Mouse (Mus musculus) MEL (cell line): Measurements from ENCODE around the gene Cyp1a2. TPM values are rescaled to one million over a fixed set of nuclear protein-coding genes. Genes with fewer than 3 reads are reported as not detected.

Experiments used
- DNase-seq: peaks from one replicate; pipeline ENCODE4 v3.0.0; 2011; ENCODE audit warnings: low read depth, low spot score
- H3K27ac ChIP-seq: 2 replicates; pipeline ENCODE4 v1.5.1; 2012; ENCODE audit warnings: low read depth, mild to moderate bottlenecking, control low read depth, low read length, moderate library complexity; ENCODE audit not compliant: control insufficient read depth
- H3K27me3 ChIP-seq, 2 experiments: fragments of 150-350 bp in 1 of 2; sonication (generic) in 1 of 2; 2 replicates each; pipeline ENCODE4 v1.6.1; 2012; ENCODE audit warnings: low read length in 2 of 2, mild to moderate bottlenecking in 2 of 2, improper control_type of control experiment in 1 of 2, moderate library complexity in 1 of 2; ENCODE audit not compliant: insufficient read depth in 2 of 2, control insufficient read depth in 1 of 2
- H3K36me3 ChIP-seq, 2 experiments: 2 replicates each; pipeline ENCODE4 v1.6.1; 2012 to 2014; ENCODE audit warnings: low read length in 2 of 2, improper control_type of control experiment in 1 of 2, inconsistent platforms in 1 of 2, mild to moderate bottlenecking in 1 of 2; ENCODE audit not compliant: insufficient read depth in 2 of 2, control insufficient read depth in 1 of 2
- H3K4me1 ChIP-seq, 2 experiments: fragments of 150-350 bp in 1 of 2; sonication (generic) in 1 of 2; 2 replicates each; pipeline ENCODE4 v1.6.1; 2012; ENCODE audit warnings: low read length in 2 of 2, improper control_type of control experiment in 1 of 2, mild to moderate bottlenecking in 1 of 2; ENCODE audit not compliant: insufficient read depth in 2 of 2, control insufficient read depth in 1 of 2
- H3K4me3 ChIP-seq, 2 experiments: fragments of 150-350 bp in 1 of 2; sonication (generic) in 1 of 2; 2 replicates each; pipeline ENCODE4 v1.5.1; 2012; ENCODE audit warnings: low read depth in 2 of 2, low read length in 2 of 2, mild to moderate bottlenecking in 2 of 2, moderate library complexity in 2 of 2, control low read depth in 1 of 2, improper control_type of control experiment in 1 of 2; ENCODE audit not compliant: control insufficient read depth in 1 of 2, insufficient read depth in 1 of 2
- H3K79me2 ChIP-seq: 2 replicates; pipeline ENCODE4 v1.6.1; 2012; ENCODE audit warnings: mild to moderate bottlenecking, low read length, moderate library complexity; ENCODE audit not compliant: control insufficient read depth, poor library complexity, insufficient read depth
- H3K9ac ChIP-seq: 2 replicates; pipeline ENCODE4 v1.6.1; 2012; ENCODE audit warnings: low read depth, mild to moderate bottlenecking, control low read depth, low read length, moderate library complexity; ENCODE audit not compliant: control insufficient read depth, poor library complexity, severe bottlenecking
- H3K9me3 ChIP-seq: fragments of 150-350 bp; sonication (generic); replicated peaks from 2 replicates; pipeline ENCODE4 v1.6.1; 2012; ENCODE audit warnings: mild to moderate bottlenecking, low read length, improper control_type of control experiment, moderate library complexity; ENCODE audit not compliant: insufficient read depth
- CHD1 ChIP-seq: IDR thresholded peaks from 2 replicates; pipeline ENCODE4 v1.6.1; 2012; ENCODE audit warnings: low read depth, mild to moderate bottlenecking, inconsistent platforms, low read length, improper control_type of control experiment
- CHD2 ChIP-seq: IDR thresholded peaks from 2 replicates; pipeline ENCODE4 v1.6.1; 2011; ENCODE audit warnings: low read length, improper control_type of control experiment
- CTCF ChIP-seq, 3 experiments: IDR thresholded peaks in 2 of 3; conservative IDR thresholded peaks in 1 of 3; 2 replicates each; pipeline ENCODE4 v1.5.1; 2011 to 2012; ENCODE audit warnings: low read length in 3 of 3, low read depth in 2 of 3, mild to moderate bottlenecking in 2 of 3, improper control_type of control experiment in 1 of 3, inconsistent platforms in 1 of 3, mixed read lengths in 1 of 3, moderate library complexity in 1 of 3; ENCODE audit not compliant: control insufficient read depth in 1 of 3, insufficient read depth in 1 of 3, poor library complexity in 1 of 3, severe bottlenecking in 1 of 3
- E2F4 ChIP-seq: IDR thresholded peaks from 2 replicates; pipeline ENCODE4 v1.6.1; 2011; ENCODE audit warnings: low read depth, low read length, improper control_type of control experiment, borderline replicate concordance
- EP300 ChIP-seq, 2 experiments: IDR thresholded peaks; 2 replicates each; pipeline ENCODE4 v1.6.1; 2011; ENCODE audit warnings: improper control_type of control experiment in 2 of 2, low read length in 2 of 2, low read depth in 1 of 2, mild to moderate bottlenecking in 1 of 2
- GATA1 ChIP-seq: IDR thresholded peaks from 2 replicates; pipeline ENCODE4 v1.6.1; 2011; ENCODE audit warnings: low read depth, low read length, improper control_type of control experiment
- HCFC1 ChIP-seq: IDR thresholded peaks from 2 replicates; pipeline ENCODE4 v1.6.1; 2012; ENCODE audit warnings: low read depth, mild to moderate bottlenecking, inconsistent platforms, low read length, improper control_type of control experiment, moderate library complexity
- JUND ChIP-seq: IDR thresholded peaks from 2 replicates; pipeline ENCODE4 v1.6.1; 2011; ENCODE audit warnings: low read depth, mild to moderate bottlenecking, improper control_type of control experiment, low read length
- KAT2A ChIP-seq: conservative IDR thresholded peaks from 2 replicates; pipeline ENCODE4 v1.6.1; 2012; ENCODE audit warnings: low read depth, low read length, improper control_type of control experiment, inconsistent platforms
- MAFK ChIP-seq: IDR thresholded peaks from 2 replicates; pipeline ENCODE4 v1.6.1; 2011; ENCODE audit warnings: low read depth, mild to moderate bottlenecking, low read length, improper control_type of control experiment, borderline replicate concordance
- MAX ChIP-seq: IDR thresholded peaks from 2 replicates; pipeline ENCODE4 v1.6.1; 2011; ENCODE audit warnings: low read length, improper control_type of control experiment
- MYB ChIP-seq: IDR thresholded peaks from 2 replicates; pipeline ENCODE4 v1.6.1; 2011; ENCODE audit warnings: mild to moderate bottlenecking, low read depth, low read length, improper control_type of control experiment
- NELFE ChIP-seq: IDR thresholded peaks from 2 replicates; pipeline ENCODE4 v1.6.1; 2011; ENCODE audit warnings: low read depth, low read length, improper control_type of control experiment
- POLR2A ChIP-seq, 2 experiments: IDR thresholded peaks; 2 replicates each; pipeline ENCODE4 v1.6.1; 2011 to 2012; ENCODE audit warnings: low read length in 2 of 2, mild to moderate bottlenecking in 2 of 2, control low read depth in 1 of 2, improper control_type of control experiment in 1 of 2, low read depth in 1 of 2, moderate library complexity in 1 of 2; ENCODE audit not compliant: control insufficient read depth in 1 of 2, insufficient read depth in 1 of 2, poor library complexity in 1 of 2
- POLR2AphosphoS2 ChIP-seq: IDR thresholded peaks from 2 replicates; pipeline ENCODE4 v1.6.1; 2011; ENCODE audit warnings: low read length, improper control_type of control experiment
- SIN3A ChIP-seq: IDR thresholded peaks from 2 replicates; pipeline ENCODE4 v1.6.1; 2012; ENCODE audit warnings: low read length, improper control_type of control experiment, inconsistent platforms
- SMC3 ChIP-seq: IDR thresholded peaks from 2 replicates; pipeline ENCODE4 v1.6.1; 2011; ENCODE audit warnings: low read depth, low read length, improper control_type of control experiment
- TAL1 ChIP-seq: IDR thresholded peaks from 2 replicates; pipeline ENCODE4 v1.6.1; 2012; ENCODE audit warnings: mild to moderate bottlenecking, inconsistent platforms, low read length, moderate library complexity, mixed read lengths
- TBP ChIP-seq: IDR thresholded peaks from 2 replicates; pipeline ENCODE4 v1.8.0; 2011; ENCODE audit warnings: low read depth, low read length, improper control_type of control experiment
- TCF12 ChIP-seq: IDR thresholded peaks from 2 replicates; pipeline ENCODE4 v1.6.1; 2014; ENCODE audit warnings: low read depth, mild to moderate bottlenecking, inconsistent platforms, low read length, improper control_type of control experiment, moderate library complexity
- UBTF ChIP-seq: IDR thresholded peaks from 2 replicates; pipeline ENCODE4 v1.6.1; 2012; ENCODE audit warnings: low read depth, mild to moderate bottlenecking, inconsistent platforms, low read length, improper control_type of control experiment, moderate library complexity, borderline replicate concordance; ENCODE audit not compliant: insufficient read depth
- USF1 ChIP-seq: IDR thresholded peaks from 2 replicates; pipeline ENCODE4 v1.6.1; 2014; ENCODE audit warnings: low read depth, mild to moderate bottlenecking, inconsistent platforms, low read length, improper control_type of control experiment, moderate library complexity
- USF2 ChIP-seq, 2 experiments: IDR thresholded peaks; 2 replicates each; pipeline ENCODE4 v1.6.1; 2011 to 2012; ENCODE audit warnings: improper control_type of control experiment in 2 of 2, low read length in 2 of 2, borderline replicate concordance in 1 of 2, inconsistent platforms in 1 of 2, low read depth in 1 of 2, mild to moderate bottlenecking in 1 of 2; ENCODE audit not compliant: insufficient read depth in 1 of 2
- ZC3H11A ChIP-seq: IDR thresholded peaks from 2 replicates; pipeline ENCODE4 v1.6.1; 2012; ENCODE audit warnings: low read depth, mild to moderate bottlenecking, inconsistent platforms, low read length, improper control_type of control experiment
- ZKSCAN1 ChIP-seq: IDR thresholded peaks from 2 replicates; pipeline ENCODE4 v1.6.1; 2012; ENCODE audit warnings: low read depth, mild to moderate bottlenecking, inconsistent platforms, low read length, improper control_type of control experiment, moderate library complexity
- polyA plus RNA-seq, 2 experiments: library from polyadenylated mRNA; stranded (reverse) in 1 of 2; unstranded in 1 of 2; fragments of >175 nt in 1 of 2; fragments of >200 nt in 1 of 2; gene quantifications; 2 replicates each; pipeline versions ENCODE4 v1.2.1 to v1.2.4; 2012; ENCODE audit warnings: low replicate concordance in 2 of 2, low read depth in 1 of 2; ENCODE audit not compliant: insufficient read length in 2 of 2, insufficient read depth in 1 of 2, missing spikeins in 1 of 2
- total RNA-seq: library from RNA; depleted of rRNA; stranded (reverse); fragments of 300-350 nt; gene quantifications from 2 replicates; pipeline ENCODE4 v1.2.3, GENCODE M21; 2012

Gene Cyp1a2
- total and polyA plus RNA-seq, 3 experiments: not detected

DNA sequence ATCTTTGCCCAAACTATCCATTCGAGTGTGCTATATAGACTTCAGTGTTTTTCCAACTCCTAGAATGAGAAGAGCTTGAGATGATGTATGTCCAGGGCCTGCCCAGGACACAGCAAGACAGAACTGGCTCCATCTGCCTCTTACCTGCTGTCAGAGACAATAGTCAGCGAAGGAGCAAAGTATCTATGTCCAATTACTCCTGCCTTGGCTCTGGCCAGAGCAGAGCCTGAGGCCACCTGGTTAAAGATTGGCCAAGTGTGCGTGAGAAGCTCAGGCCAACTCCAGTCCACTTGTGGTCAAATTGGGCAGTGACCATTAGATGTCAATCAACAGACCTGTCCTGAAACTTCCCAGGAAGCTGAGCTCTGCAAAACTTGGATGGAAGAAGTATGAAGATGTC, 13.9 kb downstream of the Cyp1a2 start:
- H3K27ac ChIP-seq: no peak overlapping the region

DNA sequence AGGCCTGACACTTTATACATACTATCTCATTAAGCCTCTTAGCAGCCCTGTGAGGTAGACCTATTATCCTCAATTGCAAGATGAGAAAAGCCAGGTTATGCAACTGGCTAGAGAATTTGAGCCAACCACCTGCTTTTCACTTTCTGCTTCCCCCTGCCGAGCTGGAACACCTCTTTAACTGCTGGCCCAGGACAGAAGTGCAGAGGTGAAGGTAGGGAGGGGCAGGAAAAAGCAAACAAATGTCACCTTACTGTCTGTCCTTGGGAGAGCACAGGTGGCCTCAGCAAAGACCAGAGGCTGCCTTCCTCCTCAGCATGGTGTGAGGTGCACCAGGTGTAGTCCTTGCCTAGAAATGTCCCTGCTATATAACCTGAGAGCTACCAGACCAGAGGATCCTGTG, 15.2 kb downstream of the Cyp1a2 start:
- Histone ChIP-seq H3K9ac (no peak overlapping the region), H3K4me3 (no peak overlapping the region), H3K36me3 (no peaks in the 10 kb centered on the region), H3K4me1 (no peaks in the 10 kb centered on the region), H3K9me3 (no peaks in the 10 kb centered on the region), H3K27ac (no peak overlapping the region), H3K79me2 (no peaks in the 10 kb centered on the region), H3K27me3 (peaks cover 0 to 6% of the 10 kb centered on the region in 2 experiments; a peak in 2 of 4 replicates)
- no peak for DNase-seq
- TF ChIP-seq CHD1 (no peak), MAFK (no peak), TBP (no peak), NELFE (no peak), CTCF (IDR thresholded peaks at IDR 0.05 in 2 of 3, conservative IDR thresholded peaks at IDR 0.05 in 1 of 3; ENCODE audit: control insufficient read depth in 1 of 3, insufficient read depth in 1 of 3, low read depth in 2 of 3, low read length in 3 of 3, poor library complexity in 1 of 3, severe bottlenecking in 1 of 3) (no peak), HCFC1 (no peak), USF1 (no peak), E2F4 (no peak), MAX (no peak), GATA1 (no peak), TAL1 (no peak), SMC3 (no peak), ZKSCAN1 (no peak), POLR2AphosphoS2 (no peak), POLR2A (IDR thresholded peaks at IDR 0.05; ENCODE audit: control insufficient read depth in 1 of 2, insufficient read depth in 1 of 2, low read depth in 1 of 2, low read length in 2 of 2, poor library complexity in 1 of 2) (no peak), MYB (no peak), CHD2 (no peak), TCF12 (no peak)

More for the DNA sequence above, 13.9 kb downstream of the Cyp1a2 start:
- no peak for DNase-seq
- H3K79me2 ChIP-seq: no peaks in the 10 kb centered on the region
- no peaks in the 10 kb centered on the region for H3K9me3 ChIP-seq
- no peak overlapping the region for H3K9ac ChIP-seq
- H3K36me3 ChIP-seq: no peaks in the 10 kb centered on the region
- no peak overlapping the region for H3K4me3 ChIP-seq
- H3K4me1 ChIP-seq: no peaks in the 10 kb centered on the region
- H3K27me3 ChIP-seq: peaks cover 0 to 6% of the 10 kb centered on the region in 2 experiments; a peak in 2 of 4 replicates
- no peak for TF ChIP-seq JUND
- no peak for TF ChIP-seq UBTF
- TF ChIP-seq SIN3A: no peak
- no peak for TF ChIP-seq ZKSCAN1
- TF ChIP-seq ZC3H11A: no peak
- TF ChIP-seq USF1: no peak
- no peak for TF ChIP-seq MAX
- TF ChIP-seq KAT2A: no peak
- no peak for TF ChIP-seq EP300 (IDR thresholded peaks at IDR 0.05; ENCODE audit: low read depth in 1 of 2, low read length in 2 of 2)
- no peak for TF ChIP-seq USF2 (IDR thresholded peaks at IDR 0.05; ENCODE audit: borderline replicate concordance in 1 of 2, insufficient read depth in 1 of 2, low read depth in 1 of 2, low read length in 2 of 2)
- TF ChIP-seq NELFE: no peak
